Mouse (Mus musculus) thymus, adult 2 months (tissue): ENCODE results near the gene Fez1.

ENCODE experiments used
- CTCF ChIP-seq: fragments of 200-500 bp; IDR thresholded peaks from 2 replicates; pipeline ENCODE4 v1.5.1; 2012; ENCODE audit warnings: mild to moderate bottlenecking, control low read depth, low read length, moderate library complexity, borderline replicate concordance; ENCODE audit not compliant: control insufficient read depth, poor library complexity, insufficient read depth; ENCODE audit errors: extremely low read depth
- POLR2A ChIP-seq: fragments of 200-500 bp; IDR thresholded peaks from 2 replicates; pipeline ENCODE4 v1.6.1; 2012; ENCODE audit warnings: mild to moderate bottlenecking, low read length, control low read depth, moderate library complexity; ENCODE audit not compliant: control insufficient read depth, poor library complexity, insufficient read depth; ENCODE audit errors: extremely low read depth

DNA sequence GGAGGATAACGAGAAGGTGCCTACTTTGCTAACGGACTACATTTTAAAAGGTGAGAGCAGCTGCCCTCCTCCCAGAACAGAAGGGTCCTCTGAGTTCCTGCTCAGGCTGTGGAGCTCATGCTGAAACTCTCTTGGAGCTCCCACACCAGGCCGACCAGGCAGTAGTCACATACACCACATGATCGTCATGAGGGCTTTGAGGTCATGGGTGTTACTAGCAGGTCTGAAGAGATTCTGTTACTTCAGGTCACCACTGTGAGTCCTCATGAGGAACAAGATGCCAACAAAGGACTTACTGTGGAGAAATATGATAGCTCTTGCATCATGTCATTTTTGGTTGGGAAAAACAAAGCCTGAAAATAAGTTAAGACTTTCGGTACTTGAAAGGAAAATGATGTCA, 54.6 kb downstream of the Fez1 start:
- no peak for TF ChIP-seq POLR2A
- TF ChIP-seq CTCF, result no peak
